Mouse (Mus musculus) bone marrow, adult 2 months (tissue): ENCODE data around the gene Cln5.

Experiments used
- CTCF ChIP-seq: fragments of 200-500 bp; IDR thresholded peaks from 2 replicates; pipeline ENCODE4 v1.5.1; 2011; ENCODE audit warnings: low read length, control low read depth; ENCODE audit not compliant: control insufficient read depth, insufficient read depth
- POLR2A ChIP-seq: fragments of 200-500 bp; IDR thresholded peaks from 2 replicates; pipeline ENCODE4 v1.6.1; 2011; ENCODE audit warnings: low read depth, mild to moderate bottlenecking, control low read depth, low read length, borderline replicate concordance; ENCODE audit not compliant: control insufficient read depth

DNA sequence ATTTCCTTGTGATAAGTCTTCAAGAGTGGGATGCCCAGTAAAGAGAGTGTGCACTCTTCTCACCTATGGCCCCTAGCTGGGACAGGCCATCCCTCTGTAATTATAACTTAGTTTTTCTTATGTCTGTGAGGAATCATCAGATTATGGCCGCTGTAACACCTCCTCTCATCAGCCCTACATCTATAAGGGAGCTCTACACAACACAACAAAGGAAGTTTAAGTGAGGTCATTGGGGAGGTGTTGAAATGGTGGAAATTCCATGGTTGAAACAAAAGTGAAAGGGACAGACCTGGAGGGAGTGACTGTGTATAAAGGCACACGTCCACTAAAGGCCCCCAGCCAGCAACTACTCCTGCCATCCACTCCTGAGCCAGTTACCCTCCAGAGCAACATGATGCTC, 23.3 kb upstream of the Cln5 start, which contains the start of gene Acod1:
- TF ChIP-seq POLR2A (no peak), CTCF (no peak)
